Mouse (Mus musculus): ENCODE measurements around the gene Exoc1. TPM values are rescaled to one million over a fixed set of nuclear protein-coding genes. Genes with fewer than 3 reads are reported as not detected.

Exoc1 gene
- polyA plus RNA-seq, 1 experiment from 2014 or later = 61.4 TPM

- H3K4me1 ChIP-seq = no peaks in the 10 kb centered on the region
- H3K27ac ChIP-seq (replicated peaks) = no peak overlapping the region
- no peak overlapping the region for H3K9ac ChIP-seq (replicated peaks)
- H3K9me3 ChIP-seq = no peaks in the 10 kb centered on the region
- peaks cover 68% of the 10 kb centered on the region for H3K36me3 ChIP-seq
- H3K4me2 ChIP-seq (replicated peaks) = no peak overlapping the region
- no peak for ATAC-seq (replicated peaks)
- H3K4me3 ChIP-seq = no peak overlapping the region
- 91% methylated on average over 8 of the region's 8 CpGs for WGBS
- no peaks in the 10 kb centered on the region for H3K27me3 ChIP-seq
Measured at GRCm38 (mm10) chr5:76543200-76543599, 14.1 kb downstream of the Exoc1 start.

- Histone ChIP-seq H3K9me3 (no peaks in the 10 kb centered on the region), H3K36me3 (peaks cover 50% of the 10 kb centered on the region), H3K4me2 (replicated peaks) (no peak overlapping the region), H3K27ac (replicated peaks) (no peak overlapping the region), H3K4me1 (no peaks in the 10 kb centered on the region), H3K4me3 (no peak overlapping the region), H3K9ac (replicated peaks) (no peak overlapping the region), H3K27me3 (no peaks in the 10 kb centered on the region)
- no peak for ATAC-seq (replicated peaks)
- 93% methylated on average over 8 of the region's 8 CpGs for WGBS
Measured at GRCm38 (mm10) chr5:76550426-76550825, 21.3 kb downstream of the Exoc1 start.

GRCm38 (mm10) chr5:76565321-76565720 lies 36.2 kb downstream of the Exoc1 start:
- no peaks in the 10 kb centered on the region for H3K4me1 ChIP-seq
- 29% methylated on average over 3 of the region's 3 CpGs for WGBS
- H3K27ac ChIP-seq (replicated peaks) = no peak overlapping the region
- peaks cover 77% of the 10 kb centered on the region for H3K36me3 ChIP-seq
- ATAC-seq (replicated peaks) = no peak
- H3K9me3 ChIP-seq = no peaks in the 10 kb centered on the region
- H3K4me3 ChIP-seq = no peak overlapping the region
- no peak overlapping the region for H3K4me2 ChIP-seq (replicated peaks)
- H3K9ac ChIP-seq (replicated peaks) = no peak overlapping the region
- H3K27me3 ChIP-seq = no peaks in the 10 kb centered on the region

- H3K4me2 ChIP-seq (replicated peaks) = no peak overlapping the region
- WGBS = 81% methylated on average over 7 of the region's 7 CpGs
Measured at GRCm38 (mm10) chr5:76574251-76574650, 45.1 kb downstream of the Exoc1 start.

GRCm38 (mm10) chr5:76577026-76577425 lies 47.9 kb downstream of the Exoc1 start:
- no peak for ATAC-seq (replicated peaks)

More at GRCm38 (mm10) chr5:76574251-76574650, 45.1 kb downstream of the Exoc1 start:
- Histone ChIP-seq H3K27ac (replicated peaks) (no peak overlapping the region), H3K36me3 (peaks cover 17% of the 10 kb centered on the region), H3K27me3 (no peaks in the 10 kb centered on the region), H3K4me3 (no peak overlapping the region), H3K9me3 (no peaks in the 10 kb centered on the region), H3K9ac (replicated peaks) (no peak overlapping the region), H3K4me1 (no peaks in the 10 kb centered on the region)
- ATAC-seq (replicated peaks) = no peak

GRCm38 (mm10) chr5:76585378-76585777 lies 56.3 kb downstream of the Exoc1 start:
- no peaks in the 10 kb centered on the region for H3K27me3 ChIP-seq
- no peak for ATAC-seq (replicated peaks)
- no peak overlapping the region for H3K9ac ChIP-seq (replicated peaks)
- 82% methylated on average over 2 of the region's 2 CpGs for WGBS
- peaks cover 15% of the 10 kb centered on the region for H3K4me1 ChIP-seq
- H3K9me3 ChIP-seq = no peaks in the 10 kb centered on the region
- no peak overlapping the region for H3K4me3 ChIP-seq
- no peaks in the 10 kb centered on the region for H3K36me3 ChIP-seq
- H3K4me2 ChIP-seq (replicated peaks) = no peak overlapping the region
- no peak overlapping the region for H3K27ac ChIP-seq (replicated peaks)

More at GRCm38 (mm10) chr5:76577026-76577425, 47.9 kb downstream of the Exoc1 start:
- no peaks in the 10 kb centered on the region for H3K4me1 ChIP-seq
- H3K4me2 ChIP-seq (replicated peaks) = no peak overlapping the region
- H3K9me3 ChIP-seq = no peaks in the 10 kb centered on the region
- no peaks in the 10 kb centered on the region for H3K36me3 ChIP-seq
- H3K27me3 ChIP-seq = no peaks in the 10 kb centered on the region
- no peak overlapping the region for H3K9ac ChIP-seq (replicated peaks)
- 80% methylated on average over 3 of the region's 3 CpGs for WGBS
- no peak overlapping the region for H3K27ac ChIP-seq (replicated peaks)
- no peak overlapping the region for H3K4me3 ChIP-seq

GRCm38 (mm10) chr5:76588551-76589283 lies 59.6 kb downstream of the Exoc1 start, which contains the start of gene Cep135:
Gene Cep135, plus strand, starts transcription at chr5:76588698.
- H3K4me2 ChIP-seq (replicated peaks) = peak within 1 kb of the TSS; percentile 61
- ATAC-seq (replicated peaks) = peak; percentile 99
- WGBS = under 1% methylated on average over 75 of the region's 92 CpGs

GRCm38 (mm10) chr5:76589311-76589710 lies 60.2 kb downstream of the Exoc1 start:
- H3K9ac ChIP-seq (replicated peaks) = peak overlapping the region; percentile 87
- peaks cover 15% of the 10 kb centered on the region for H3K4me1 ChIP-seq
- ATAC-seq (replicated peaks) = no peak
- no peaks in the 10 kb centered on the region for H3K9me3 ChIP-seq
- H3K4me3 ChIP-seq = peak overlapping the region; percentile 85
- no peaks in the 10 kb centered on the region for H3K27me3 ChIP-seq
- H3K4me2 ChIP-seq (replicated peaks) = peak overlapping the region; percentile 61
- 1% methylated on average over 7 of the region's 7 CpGs for WGBS
- H3K36me3 ChIP-seq = peaks cover 14% of the 10 kb centered on the region
- H3K27ac ChIP-seq (replicated peaks) = no peak overlapping the region

More at GRCm38 (mm10) chr5:76588551-76589283, 59.6 kb downstream of the Exoc1 start, which contains the start of gene Cep135:
- H3K36me3 ChIP-seq = peaks cover 8% of the 10 kb centered on the region; the same call in 1 of the 2 replicates
- H3K4me3 ChIP-seq = peak within 1 kb of the TSS; percentile 85
- H3K9me3 ChIP-seq = no peaks in the 10 kb centered on the region
- H3K27ac ChIP-seq (replicated peaks) = peak within 1 kb of the TSS; percentile 76
- H3K9ac ChIP-seq (replicated peaks) = peak within 1 kb of the TSS; percentile 87
- peaks cover 15% of the 10 kb centered on the region for H3K4me1 ChIP-seq
- H3K27me3 ChIP-seq = no peaks in the 10 kb centered on the region

- no peaks in the 10 kb centered on the region for H3K27me3 ChIP-seq
- H3K27ac ChIP-seq (replicated peaks) = no peak overlapping the region
- H3K36me3 ChIP-seq = peaks cover 20% of the 10 kb centered on the region
- WGBS = 73% methylated on average over 2 of the region's 2 CpGs
- no peak overlapping the region; the same call in 1 of the 2 replicates for H3K9ac ChIP-seq (replicated peaks)
- peaks cover 15% of the 10 kb centered on the region for H3K4me1 ChIP-seq
- H3K4me2 ChIP-seq (replicated peaks) = no peak overlapping the region
- ATAC-seq (replicated peaks) = no peak
- H3K4me3 ChIP-seq = 0 out of 2 replicates have a peak overlapping the region, but pooled peaks have one; percentile 85
- H3K9me3 ChIP-seq = no peaks in the 10 kb centered on the region
Measured at GRCm38 (mm10) chr5:76590009-76590408, 60.9 kb downstream of the Exoc1 start.

GRCm38 (mm10) chr5:76591885-76592284 lies 62.8 kb downstream of the Exoc1 start:
- no peak overlapping the region for H3K4me3 ChIP-seq
- H3K4me1 ChIP-seq = peaks cover 15% of the 10 kb centered on the region
- no peak overlapping the region for H3K9ac ChIP-seq (replicated peaks)
- no peak overlapping the region for H3K4me2 ChIP-seq (replicated peaks)
- peaks cover 32% of the 10 kb centered on the region for H3K36me3 ChIP-seq
- H3K9me3 ChIP-seq = no peaks in the 10 kb centered on the region
- H3K27me3 ChIP-seq = no peaks in the 10 kb centered on the region
- no peak overlapping the region for H3K27ac ChIP-seq (replicated peaks)
- ATAC-seq (replicated peaks) = no peak
- 55% methylated on average over 9 of the region's 9 CpGs for whole genome bisulfite sequencing

GRCm38 (mm10) chr5:76609702-76610370 lies 80.7 kb downstream of the Exoc1 start:
- no peaks in the 10 kb centered on the region for H3K9me3 ChIP-seq
- peaks cover 48% of the 10 kb centered on the region for H3K36me3 ChIP-seq
- H3K9ac ChIP-seq (replicated peaks) = no peak overlapping the region
- WGBS = 94% methylated on average over 8 of the region's 8 CpGs
- H3K4me1 ChIP-seq = no peaks in the 10 kb centered on the region
- no peak overlapping the region for H3K4me3 ChIP-seq
- H3K4me2 ChIP-seq (replicated peaks) = no peak overlapping the region
- no peak for ATAC-seq (replicated peaks)
- H3K27me3 ChIP-seq = no peaks in the 10 kb centered on the region
- no peak overlapping the region for H3K27ac ChIP-seq (replicated peaks)

- H3K4me3 ChIP-seq = no peak overlapping the region
- H3K4me2 ChIP-seq (replicated peaks) = no peak overlapping the region
- H3K4me1 ChIP-seq = no peaks in the 10 kb centered on the region
- 91% methylated on average over 6 of the region's 6 CpGs for WGBS
- no peaks in the 10 kb centered on the region for H3K9me3 ChIP-seq
- H3K27ac ChIP-seq (replicated peaks) = no peak overlapping the region
- no peaks in the 10 kb centered on the region for H3K27me3 ChIP-seq
- peaks cover 47% of the 10 kb centered on the region for H3K36me3 ChIP-seq
- no peak overlapping the region for H3K9ac ChIP-seq (replicated peaks)
- ATAC-seq (replicated peaks) = no peak
Measured at GRCm38 (mm10) chr5:76612867-76613499, 83.9 kb downstream of the Exoc1 start.

All from forebrain, embryonic 15.5 days (tissue).